Mouse (Mus musculus): ENCODE measurements at regions not wholly inside any gene's neighbourhood (a gene's known extent, or its start where the extent isn't known, plus 50 kb on each side); places are given as distances from the start of the nearest gene placed in this dataset.

DNA sequence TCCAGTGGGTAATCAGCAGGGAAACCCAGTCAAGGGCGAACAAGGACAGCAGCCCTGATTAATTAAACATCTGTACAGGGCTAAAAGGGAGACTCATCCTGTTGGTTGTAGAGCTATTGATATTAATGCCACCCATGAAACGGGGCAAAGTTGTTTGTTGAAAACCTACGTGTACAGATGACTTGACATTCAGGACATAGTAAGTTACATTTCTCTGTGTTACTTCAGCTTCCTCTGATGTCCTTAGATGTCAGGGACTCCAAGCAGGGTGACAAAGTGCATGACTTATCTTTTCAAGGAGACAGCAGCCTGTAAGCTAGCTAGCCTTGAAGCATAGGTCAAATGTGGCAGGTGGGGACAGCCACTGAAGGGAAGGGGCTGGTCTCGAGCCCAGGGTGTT lies 390.5 kb downstream of the Ccdc171 start:
- no peak for DNase-seq

DNA sequence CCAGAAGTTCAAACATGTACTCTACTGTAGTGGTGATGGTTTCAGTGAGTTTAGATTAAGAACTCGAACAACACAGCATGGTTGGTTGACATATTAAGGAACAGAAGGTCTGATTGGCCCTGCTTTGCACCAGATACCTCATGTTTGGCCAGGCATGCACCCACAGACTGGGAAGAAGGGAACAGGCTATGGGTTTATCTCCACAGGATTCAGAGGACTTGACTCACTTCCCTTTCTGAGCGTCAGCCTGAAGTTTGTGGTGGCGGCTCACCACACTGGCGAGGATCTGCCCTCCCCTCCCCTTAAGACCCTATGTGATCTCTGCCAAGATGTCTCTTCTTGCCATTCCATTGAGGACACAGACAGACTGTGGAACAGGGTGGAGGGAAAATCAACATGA lies 391.7 kb downstream of the Ccdc171 start:
- no peak for DNase-seq

DNA sequence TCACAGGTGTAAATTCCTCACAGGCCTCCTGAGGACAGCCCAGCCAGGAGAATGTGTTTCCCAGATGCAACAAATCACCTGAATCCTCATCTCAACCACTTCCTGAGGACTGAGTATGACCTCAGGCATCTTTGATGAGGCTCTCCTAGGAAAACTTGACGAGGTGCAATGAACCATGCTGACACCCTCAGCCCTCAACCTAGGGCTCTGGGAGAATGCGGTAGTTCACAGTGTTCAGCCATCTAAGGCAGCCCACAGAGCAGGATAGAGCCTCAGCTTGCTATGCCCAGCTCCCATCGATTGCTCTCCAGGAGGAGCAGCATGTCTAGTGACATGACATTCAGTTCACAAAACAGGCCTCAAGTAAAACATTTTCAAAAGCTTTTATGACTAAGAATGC lies 392.7 kb downstream of the Ccdc171 start:
- DNase-seq = no peak

DNA sequence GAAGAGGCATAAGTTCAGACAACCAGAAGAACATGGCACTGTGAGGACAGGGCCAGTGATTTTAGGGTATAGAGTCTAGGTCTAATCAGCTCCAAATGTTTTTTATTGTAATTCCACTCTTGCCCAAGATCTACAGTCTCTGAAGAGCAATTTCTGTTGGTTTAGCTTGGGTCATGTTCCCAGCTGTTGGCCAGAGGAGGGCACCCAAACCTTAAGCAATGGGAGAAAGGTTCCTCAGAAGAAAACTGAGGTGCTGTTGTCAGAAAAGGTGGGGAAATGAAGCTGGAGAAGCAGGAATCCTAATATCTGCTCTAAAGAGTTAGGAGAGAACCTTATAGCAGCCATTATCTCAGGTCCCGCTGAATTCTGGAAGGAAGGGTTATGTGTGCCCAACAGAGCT lies 393.7 kb downstream of the Ccdc171 start:
- no peak for DNase-seq

DNA sequence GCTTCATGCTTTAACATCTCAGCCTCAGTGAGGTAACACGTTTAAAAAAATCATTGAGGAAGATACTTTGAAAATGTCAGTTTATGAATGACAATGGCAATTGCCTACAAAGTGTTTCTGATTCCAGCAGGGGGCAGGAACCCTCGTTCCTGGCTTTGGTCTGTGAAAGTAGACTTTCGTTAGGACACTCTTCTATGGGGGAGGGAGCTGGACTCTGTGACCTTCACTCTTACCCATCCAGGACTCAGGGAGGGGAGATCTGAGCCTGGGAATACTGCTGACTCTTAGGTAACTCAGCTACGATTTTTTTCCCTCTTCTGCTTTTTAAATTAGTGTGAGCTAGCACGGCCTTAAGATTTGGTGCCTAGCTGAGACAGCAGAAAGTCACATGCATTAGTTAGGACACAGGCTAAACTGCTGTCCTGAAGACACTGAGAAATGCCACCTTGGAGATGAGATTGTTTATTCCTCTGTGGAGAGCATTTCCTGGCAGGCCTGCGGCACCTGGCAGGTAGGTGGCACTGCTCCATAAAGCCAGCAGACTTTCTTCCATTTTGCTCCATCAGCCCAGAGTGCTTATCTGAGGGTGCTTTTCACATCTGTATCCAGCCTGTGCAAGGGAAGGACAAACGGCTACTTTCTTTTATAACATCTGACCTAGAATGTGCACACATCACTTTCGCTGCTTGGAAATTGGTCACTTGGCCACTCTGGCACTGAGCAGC lies 399.9 kb downstream of the Ccdc171 start:
- peak; percentile 26 to 47 for DNase-seq

DNA sequence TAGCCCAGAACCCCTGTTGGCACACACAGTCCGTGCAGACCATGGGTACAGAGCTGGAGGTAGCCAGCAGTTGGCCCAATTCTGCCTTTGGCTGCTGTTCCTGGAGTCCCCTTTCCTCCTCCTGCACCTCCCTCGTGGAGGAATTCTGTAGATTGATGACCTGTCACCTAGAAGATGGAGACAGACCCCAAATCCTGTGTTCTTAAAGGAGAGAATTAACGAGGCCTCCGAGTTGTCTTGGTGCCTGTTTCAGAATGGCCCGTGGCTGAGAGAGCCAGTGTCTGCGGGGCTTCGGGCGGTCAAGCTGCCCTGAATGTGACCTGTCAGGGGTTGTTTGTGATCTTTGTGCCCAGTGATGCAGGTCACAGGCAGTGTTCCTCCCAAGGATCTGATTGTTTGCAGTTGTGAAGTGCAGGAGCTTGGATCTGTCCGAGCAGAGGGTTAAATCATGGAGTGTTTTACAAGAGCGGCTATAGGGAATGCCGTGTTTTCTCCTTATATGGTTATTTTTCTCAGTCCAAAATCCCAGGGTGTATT lies 400.9 kb downstream of the Ccdc171 start:
- no peak for DNase-seq

DNA sequence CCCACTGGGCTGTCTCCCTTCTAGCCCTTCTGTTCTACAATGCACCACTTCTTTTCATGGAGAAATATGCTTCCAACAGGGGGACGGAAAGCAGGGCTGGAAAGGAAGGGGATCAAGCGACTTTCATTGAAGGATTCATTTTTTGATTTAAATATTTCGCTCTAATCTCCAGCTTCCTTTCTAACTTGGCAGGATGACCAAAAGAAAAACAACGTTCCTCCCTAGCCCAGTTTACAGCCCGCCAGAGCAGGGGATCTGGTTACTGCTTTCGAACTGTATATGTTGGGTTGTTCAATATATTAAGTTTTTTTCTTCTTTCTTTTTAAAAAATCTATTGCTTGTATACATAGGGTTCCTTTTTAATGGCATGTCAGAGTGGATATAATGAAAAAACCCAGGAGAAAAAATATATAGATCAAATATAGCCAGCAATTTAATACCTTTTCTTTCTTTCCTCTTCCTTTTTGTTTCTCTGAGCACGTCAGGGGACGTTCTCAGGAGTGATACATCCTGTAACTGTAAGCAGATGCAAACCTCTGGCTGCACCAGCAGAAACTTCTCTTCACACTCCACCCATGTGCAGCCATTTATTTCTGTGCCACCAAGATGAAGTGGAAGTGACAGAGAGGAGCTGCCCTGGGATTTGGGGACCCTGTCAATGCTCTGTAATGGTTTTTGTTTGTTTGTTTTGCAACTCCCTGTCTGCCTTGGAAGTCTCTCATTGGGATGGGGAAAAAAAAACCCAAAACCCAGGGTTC lies 406.7 kb downstream of the Ccdc171 start:
- DNase-seq = no peak

DNA sequence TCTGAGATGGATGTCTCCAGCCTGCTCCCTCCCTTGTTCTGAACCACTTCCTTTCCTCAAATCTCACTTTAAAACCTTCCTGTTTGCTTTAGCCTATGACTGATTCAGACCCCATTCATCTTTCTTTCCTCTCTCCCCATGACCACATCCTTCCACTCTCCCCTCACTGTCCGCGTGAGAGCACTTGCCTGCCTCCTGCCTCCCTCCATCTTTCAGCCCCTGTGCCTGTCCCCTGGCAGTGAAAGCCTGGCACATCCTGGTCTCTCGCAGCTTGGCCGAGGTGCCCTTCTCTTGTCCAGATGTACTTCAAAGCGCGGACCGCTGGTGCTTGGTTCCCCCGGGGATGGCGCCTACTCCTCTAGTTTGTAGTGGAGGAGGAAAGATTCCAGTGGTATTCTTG lies 416.3 kb downstream of the Ccdc171 start:
- DNase-seq = no peak

DNA sequence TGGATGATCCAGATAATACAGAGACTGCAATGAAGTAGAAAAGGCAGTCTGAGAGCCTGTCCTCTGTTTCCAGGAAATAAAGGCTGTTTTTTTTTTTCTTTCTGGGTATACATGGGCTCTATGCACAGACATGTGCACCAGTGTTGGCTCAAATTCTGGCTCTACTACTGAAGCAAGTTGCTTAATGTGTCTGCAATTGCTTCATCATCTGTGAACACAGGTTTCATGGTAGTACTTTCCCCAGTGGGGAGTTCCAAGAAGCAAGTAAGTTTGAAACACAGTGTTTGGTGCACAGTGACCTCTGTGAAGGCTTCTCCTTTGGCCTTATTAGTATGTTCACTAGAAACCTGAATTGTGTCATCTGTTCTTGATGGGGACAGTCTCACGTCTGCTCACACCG lies 424.3 kb downstream of the Ccdc171 start:
- no peak for DNase-seq

DNA sequence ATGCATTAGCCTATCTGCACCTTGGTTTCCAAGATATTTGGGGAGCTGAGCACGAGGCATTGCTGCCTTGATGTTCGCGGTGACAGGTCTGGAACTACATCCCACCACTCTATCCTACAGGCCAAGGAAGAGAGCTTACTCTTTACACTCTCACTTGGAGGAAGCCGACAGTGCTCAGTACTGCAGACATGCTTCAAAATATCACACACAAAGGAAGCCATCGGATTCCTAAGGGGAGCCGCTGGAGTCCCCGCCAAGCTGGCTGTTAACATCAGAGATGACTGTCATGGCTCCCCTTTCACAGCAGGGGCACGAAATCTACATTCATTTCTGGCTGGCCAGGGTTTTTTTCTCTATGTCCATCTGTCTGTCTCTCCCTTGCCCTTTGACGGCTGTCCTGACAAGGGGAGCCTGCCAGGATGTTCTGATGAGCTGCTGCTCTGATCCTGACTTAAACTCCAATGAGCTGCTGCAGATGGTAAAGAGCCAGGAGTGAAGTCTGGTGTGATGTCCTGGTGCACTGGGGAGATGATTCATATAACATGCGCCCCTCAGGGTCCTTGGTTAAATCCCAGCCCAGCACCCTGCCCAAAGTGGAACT lies 425.6 kb downstream of the Ccdc171 start:
- DNase-seq = peak; percentile 47 to 52

DNA sequence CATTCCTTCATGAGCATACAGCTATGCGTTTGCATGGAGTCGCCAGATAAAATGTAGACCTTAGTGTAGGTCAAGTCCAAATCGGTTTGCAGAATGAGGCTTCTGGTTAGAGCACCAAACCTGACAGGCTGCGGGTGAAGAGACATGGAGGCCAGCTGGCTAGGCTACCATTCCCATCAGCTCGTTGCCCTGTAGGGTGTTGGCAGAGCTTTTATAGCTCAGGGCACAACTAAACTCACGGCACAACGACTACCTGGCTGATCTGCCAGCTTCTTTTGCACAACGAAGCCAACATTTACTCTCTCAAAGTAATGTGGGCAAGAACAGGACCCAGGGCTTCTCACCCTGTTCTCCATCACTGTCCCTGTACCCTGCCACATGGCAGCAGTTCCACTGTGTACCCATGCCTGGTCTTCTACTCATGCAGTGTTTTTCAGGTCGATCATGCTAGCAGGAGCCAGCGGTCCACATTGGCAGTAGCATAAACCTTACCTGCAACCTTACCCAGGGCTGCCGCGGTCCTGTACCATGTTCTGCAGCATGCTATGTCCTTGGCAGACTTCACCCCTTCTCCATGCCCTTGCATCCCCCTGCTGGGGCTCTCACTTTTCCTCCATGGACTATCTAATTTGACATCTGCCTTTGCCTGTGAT lies 431.0 kb downstream of the Ccdc171 start:
- DNase-seq = peak; percentile 79 to 86

DNA sequence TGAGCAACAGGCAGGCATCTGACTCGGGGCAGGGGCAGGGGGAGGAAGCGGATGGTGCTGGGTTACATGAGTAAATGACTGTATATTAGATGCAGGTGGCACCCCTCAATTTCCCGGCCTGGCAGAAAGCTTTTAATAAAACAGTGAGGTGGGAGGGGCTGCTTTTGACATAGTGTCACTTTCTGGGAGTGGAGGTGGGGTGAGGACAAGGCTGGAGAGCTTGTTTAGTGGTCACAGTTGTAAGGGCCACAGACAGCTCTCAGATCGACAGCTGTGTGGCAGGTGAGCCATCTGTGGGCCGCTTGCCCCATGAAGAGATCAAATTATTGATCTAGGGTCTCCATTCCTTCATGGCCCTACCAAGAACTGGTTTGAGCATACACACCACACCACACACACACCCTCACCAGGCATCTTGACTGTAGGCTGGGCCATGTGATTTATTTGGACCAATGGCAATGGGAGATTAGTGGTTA lies 431.9 kb downstream of the Ccdc171 start:
- no peak for DNase-seq

DNA sequence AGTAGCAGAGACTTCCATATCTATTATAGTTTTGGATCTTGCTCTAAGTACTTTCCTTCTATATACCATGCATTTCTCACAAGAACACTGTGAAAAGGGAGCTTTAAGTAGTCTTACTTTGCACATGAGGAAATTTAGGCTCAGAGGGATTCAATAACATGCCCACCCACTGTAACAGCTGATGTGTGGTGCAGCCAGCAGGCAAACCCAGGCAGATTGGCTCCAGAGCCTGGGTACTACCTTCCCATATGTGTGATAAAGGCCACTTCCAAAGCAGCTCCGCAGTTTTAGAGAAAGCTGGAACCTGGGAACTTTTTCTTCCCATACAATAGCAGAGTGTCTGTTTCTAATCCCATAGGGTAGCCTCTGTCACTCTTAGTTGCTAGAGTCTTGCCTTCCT lies 441.6 kb downstream of the Ccdc171 start:
- no peak for DNase-seq

DNA sequence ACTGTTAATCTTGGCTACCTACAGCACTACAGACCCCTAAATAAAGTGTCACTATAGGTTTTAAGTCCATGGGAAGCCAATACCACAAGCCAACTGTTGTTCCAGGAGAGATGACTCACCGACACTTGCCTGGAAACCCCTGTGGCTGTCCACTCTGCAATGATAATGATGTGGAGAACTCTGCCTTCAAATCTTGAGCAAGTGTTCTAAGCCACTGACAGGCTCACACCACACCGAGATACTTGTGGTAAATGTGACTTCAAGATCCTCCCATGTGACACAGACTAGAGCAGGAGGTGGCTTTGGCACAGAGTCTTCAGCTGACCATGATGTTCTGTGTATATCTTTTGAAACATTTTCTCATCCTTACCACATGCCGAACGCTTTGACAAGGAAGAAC lies 447.8 kb downstream of the Ccdc171 start:
- no peak for DNase-seq

DNA sequence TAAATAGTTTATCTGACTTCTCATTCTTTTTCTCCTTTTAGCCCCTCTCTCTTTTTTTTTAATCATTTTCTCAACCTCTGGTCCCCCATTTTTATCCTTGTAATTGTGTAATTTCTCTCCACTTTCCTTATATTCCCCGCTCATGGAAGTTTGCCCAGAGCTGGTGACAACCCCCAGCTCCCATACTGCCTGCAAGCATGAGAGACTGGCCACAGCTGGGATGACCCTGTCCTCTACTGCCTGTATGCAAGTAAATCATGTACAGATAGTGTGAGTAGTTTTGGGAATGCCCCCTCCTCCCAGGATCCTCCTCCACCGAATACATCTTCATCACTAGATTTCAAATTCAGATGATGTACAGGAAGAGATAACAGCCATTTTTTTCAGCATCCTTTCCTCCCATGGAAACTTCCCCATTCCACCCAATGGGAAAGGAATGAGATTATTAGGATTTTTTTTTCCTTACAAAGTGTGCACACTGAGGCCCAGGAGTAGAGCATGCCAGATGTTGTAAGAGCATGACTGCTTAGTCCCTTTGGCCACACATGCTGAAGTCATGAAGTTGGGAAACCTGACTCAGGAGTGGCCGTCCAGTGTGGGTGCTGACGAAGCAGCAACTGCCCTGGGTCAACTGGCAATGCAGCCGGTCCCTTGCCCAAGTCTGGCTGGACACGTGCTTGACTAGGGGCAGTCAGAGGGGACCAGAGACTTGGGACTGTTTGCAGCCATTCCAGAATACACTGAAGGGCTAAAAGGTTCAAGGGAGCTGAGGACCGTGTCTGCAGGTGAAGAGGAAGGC lies 449.1 kb downstream of the Ccdc171 start:
- DNase-seq = no peak

DNA sequence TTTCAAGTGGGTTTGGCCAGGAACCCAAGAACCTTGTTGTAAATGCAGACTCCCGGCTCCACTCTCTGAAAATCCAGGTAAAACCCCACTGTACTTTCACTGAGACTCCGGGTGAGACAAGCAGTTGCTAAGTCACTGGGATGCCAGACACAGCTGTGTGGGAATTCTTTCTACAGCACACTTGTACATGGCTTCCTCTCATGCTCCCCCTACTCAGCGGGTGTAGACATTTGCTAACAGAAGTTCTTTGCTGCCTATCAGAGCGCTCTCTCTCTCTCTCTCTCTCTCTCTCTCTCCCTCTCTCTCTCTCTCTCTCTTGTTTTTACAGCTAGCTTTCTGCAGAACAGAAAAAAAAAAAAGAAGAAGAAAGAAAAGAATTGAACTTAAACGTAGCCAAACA lies 450.2 kb downstream of the Ccdc171 start:
- DNase-seq = no peak

DNA sequence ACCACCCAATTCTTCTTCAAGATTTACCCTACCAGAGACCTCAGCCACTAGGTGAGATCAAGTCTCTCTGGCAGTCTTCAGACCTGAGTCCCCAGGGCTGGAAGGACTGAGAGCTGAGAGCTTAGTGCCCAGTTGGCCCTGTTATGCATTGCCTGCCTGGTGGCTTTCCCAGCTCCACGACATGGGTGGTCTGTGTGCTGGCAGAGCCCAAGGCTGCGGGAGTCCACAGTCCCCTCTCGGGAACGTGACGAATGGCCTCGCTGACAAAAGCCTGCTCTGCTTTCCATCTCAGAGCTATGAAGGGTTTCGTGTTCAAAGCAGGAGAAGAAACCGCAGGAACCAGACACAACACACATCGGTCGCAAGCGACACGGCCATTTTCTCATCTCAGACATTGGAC lies 450.7 kb downstream of the Ccdc171 start:
- peak in 1 of 2 experiments; percentile 46 for DNase-seq

DNA sequence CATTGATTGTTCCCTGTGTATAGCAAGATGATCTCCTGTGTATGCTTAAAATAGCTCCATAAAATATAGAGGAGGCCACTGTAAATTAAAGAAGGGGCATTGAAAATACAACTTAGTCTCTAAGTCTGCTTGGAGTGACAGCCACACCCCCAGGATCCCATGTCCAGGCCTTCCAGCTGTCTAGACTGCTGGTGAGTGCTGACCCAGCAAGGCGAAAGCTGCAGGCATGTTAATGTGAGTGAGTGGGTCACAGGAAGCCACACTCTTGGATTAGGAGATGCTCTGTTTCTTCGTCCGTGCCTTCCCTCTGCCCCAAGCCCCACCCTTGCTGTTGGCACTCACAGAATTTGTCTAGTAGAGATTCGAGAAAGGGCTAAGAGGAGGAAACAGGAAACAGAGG lies 453.7 kb downstream of the Ccdc171 start:
- no peak for DNase-seq

DNA sequence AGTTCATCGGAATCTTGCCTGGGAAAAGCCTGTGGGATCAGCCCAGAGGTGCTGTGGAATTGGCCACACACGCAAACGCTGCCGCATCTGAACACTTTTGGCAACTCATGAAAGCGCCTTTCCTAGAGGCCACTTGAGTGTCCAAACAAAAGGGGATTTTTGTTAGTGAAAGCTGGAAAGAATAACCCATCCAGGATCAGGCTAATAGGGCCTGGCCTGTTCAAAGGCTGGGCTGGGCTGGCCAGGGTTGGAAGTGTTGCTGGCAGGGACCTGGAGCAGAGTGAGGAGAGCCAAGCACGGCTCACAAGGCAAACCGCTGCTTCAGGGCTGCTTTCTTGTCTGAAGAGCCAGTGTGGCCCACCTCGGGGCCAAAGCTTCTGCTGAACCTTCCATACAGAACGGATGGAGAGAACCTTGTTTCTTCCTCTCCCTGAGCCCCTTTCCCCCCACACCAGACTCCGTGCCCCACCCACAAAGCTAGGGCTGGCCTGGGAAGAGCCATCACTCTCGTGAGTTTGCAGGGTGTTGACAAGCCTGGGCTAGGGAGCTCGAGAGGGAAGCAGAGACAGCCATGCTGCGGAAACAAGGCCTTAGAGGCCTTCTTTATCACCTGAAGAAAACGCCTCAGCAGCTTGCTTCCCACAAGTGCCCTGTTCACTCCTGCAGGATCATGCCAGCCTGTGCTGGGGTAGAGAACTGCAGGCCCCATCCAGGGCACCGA lies 459.5 kb downstream of the Ccdc171 start:
- DNase-seq = peak in 1 of 2 experiments; percentile 31

DNA sequence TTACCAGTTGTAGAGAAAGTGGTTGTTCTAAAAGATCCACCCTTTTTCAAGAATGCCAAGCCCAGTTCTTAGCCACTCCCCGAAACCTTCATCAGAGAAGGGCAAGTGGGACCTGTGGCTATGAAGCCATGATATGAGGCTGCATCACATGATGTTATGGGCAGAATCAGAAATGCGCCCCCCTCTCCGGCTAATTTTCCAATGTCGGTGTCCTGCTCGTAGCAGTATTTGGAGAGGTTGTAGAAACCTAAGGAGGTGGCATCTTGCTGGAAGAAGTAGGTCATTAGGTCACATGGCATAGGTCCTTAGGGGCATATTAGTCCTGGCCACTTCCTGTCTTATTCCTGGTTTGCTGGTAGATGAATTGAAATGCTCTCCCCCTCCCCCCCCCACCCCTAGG lies 460.1 kb downstream of the Ccdc171 start:
- DNase-seq = no peak
